Comparison of ENCODE assay signal across 20 mouse cellular contexts in genomic region chr17:26900916-26901315, GRCm38 (mm10). TPM values are rescaled to one million over a fixed set of nuclear protein-coding genes. Genes with fewer than 3 reads are reported as not detected.
"Had no signal": no experiment of that assay in that cellular context is flagged by ENCODE, and none has a peak within 500 bp of the region (broad histone marks: within the 10 kb centered on the region; RNA-seq: fewer than 3 reads in every experiment).

No protein-coding gene starts in this region.

- H3K9me3 ChIP-seq: midbrain, embryonic 13.5 days; midbrain, embryonic 15.5 days; neural tube, embryonic 12.5 days; stomach, embryonic 15.5 days had no signal

- DNase-seq: lung, adult 18-20 months; lung, embryonic 14.5 days; lung, postnatal 14 days; lung, postnatal 36 days; right cerebral cortex, postnatal 14 days; thymus, adult 2 months; thymus, postnatal 25 days; thymus, postnatal 4 days had no signal

- H3K27me3 ChIP-seq: midbrain, embryonic 13.5 days; neural tube, embryonic 12.5 days; stomach, embryonic 15.5 days had no signal

- H3K4me1 ChIP-seq: midbrain, embryonic 13.5 days; midbrain, embryonic 15.5 days; neural tube, embryonic 12.5 days; stomach, embryonic 15.5 days had no signal

- H3K4me3 ChIP-seq: megakaryocyte, embryonic 14.5 days; midbrain, embryonic 13.5 days; midbrain, embryonic 15.5 days; neural tube, embryonic 12.5 days; stomach, embryonic 15.5 days had no signal

- H3K36me3 ChIP-seq: midbrain, embryonic 13.5 days; midbrain, embryonic 15.5 days; neural tube, embryonic 12.5 days; stomach, embryonic 15.5 days had no signal

- H3K27ac ChIP-seq: macrophage; midbrain, embryonic 13.5 days; midbrain, embryonic 15.5 days; neural tube, embryonic 12.5 days; stomach, embryonic 15.5 days; stomach, postnatal 0 days had no signal

RNA-seq across cellular contexts. Expression of gene Nkx2-5, which starts 56.1 kb away (rescaled TPM):
- polyA plus RNA-seq: liver, embryonic 16.5 days; macrophage; midbrain, embryonic 11.5 days; midbrain, embryonic 13.5 days; midbrain, postnatal 0 days; neural tube, embryonic 12.5 days; neural tube, embryonic 14.5 days; testis, adult 2 months had no signal
